Mouse (Mus musculus): ENCODE results near the gene Kcnt2. TPM values are rescaled to one million over a fixed set of nuclear protein-coding genes. Genes with fewer than 3 reads are reported as not detected.

The Kcnt2 gene
- polyA plus RNA-seq, 1 experiment from 2014 or later, result 0.07 TPM

GRCm38 (mm10) chr1:140373532-140373931 lies 127.6 kb downstream of the Kcnt2 start:
- no peak for DNase-seq (ENCODE audit: low spot score)

- no peak for DNase-seq (ENCODE audit: low spot score)
Measured at GRCm38 (mm10) chr1:140378791-140379190, 132.8 kb downstream of the Kcnt2 start.

- no peak for DNase-seq (ENCODE audit: low spot score)
Measured at GRCm38 (mm10) chr1:140379526-140379925, 133.6 kb downstream of the Kcnt2 start.

DNA sequence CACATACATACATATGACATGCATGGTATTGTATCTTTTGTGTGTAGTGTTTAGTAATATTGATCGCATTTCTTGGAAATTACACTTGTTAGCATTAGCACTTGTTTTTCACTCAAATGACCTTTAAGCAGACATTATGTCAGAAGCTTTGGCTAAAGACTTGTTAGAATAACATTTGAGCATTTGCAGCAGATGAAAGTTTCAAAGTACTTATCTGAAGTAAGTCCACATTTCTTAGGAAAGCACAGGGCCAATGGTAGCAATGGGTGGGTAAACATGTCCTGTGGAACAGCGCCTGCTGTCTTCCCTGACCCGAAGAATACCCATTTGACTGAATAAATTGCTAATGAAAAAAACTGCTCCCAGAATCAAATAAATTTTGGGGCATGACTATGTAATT lies 135.1 kb downstream of the Kcnt2 start:
- DNase-seq (ENCODE audit: low spot score), result no peak

DNA sequence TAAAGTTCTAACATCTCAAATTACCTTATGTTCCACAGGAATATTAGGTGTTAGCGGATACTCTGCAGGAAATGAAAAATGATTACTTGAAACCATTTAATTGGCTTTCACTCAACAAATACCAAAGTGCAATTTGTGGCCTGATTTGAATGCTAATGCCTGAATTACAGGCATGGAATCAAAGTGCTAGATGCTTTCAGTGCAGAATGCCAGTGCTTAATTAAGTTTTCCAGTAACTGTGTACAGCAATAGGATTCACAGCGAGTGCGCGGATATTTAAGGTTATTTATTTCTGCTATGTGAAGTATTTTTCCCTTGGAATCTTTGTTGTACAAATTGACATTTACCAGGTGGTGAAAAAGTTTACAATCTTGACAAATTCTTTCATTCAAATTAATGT lies 144.3 kb downstream of the Kcnt2 start:
- no peak for DNase-seq (ENCODE audit: low spot score)

GRCm38 (mm10) chr1:140397756-140398155 lies 151.8 kb downstream of the Kcnt2 start:
- DNase-seq (ENCODE audit: low spot score), result no peak

DNA sequence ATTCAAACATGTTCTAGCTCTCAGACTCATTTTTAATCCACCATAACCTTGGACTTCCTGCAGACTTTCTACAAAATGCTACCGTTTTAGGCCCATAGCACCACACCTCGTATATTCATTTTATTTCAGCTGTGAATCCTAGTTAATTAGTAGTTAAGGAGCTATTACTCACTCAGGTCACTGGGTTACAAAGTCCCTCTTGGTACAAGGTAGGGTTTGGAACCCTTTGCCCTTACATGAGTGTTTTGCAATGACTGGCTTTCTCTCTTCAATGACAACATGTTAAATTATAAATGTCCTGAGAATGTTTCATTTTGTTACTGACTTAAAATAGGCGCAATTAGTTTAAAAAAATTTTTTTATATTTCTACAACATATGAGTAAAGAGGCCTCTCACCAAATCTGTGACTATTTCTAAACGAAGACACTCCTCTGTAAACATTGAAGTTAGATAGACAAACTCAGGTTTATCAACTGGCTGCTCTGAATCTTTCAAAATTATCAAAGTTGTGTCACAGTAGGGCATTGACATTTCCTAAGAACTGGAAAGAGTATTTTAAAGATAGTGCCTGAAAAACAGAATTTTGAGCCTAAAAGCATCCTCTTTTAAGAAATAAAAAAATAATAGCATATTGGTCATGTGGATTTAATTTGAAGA lies 160.8 kb downstream of the Kcnt2 start:
- DNase-seq (ENCODE audit: low spot score), result no peak

GRCm38 (mm10) chr1:140415761-140416160 lies 169.8 kb downstream of the Kcnt2 start:
- DNase-seq (ENCODE audit: low spot score), result no peak

DNA sequence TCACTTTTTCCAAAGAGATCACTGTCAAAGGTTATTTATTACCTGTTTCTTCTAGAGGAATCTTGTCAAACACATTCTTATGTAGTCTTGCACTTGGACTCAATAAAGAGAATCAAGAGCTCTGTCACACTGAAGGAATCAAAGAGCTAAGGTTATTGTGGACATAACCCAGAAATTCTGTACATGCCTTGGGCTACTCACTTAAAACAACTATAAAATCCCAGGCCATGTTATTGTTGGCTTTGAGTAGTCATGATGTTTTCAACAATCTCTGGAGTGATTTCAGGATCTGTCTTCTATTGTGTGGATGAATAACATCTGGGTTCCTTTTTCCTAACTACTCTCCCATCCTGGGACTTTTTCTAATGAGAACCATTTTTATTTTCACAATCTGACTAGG lies 177.0 kb downstream of the Kcnt2 start:
- no peak for DNase-seq (ENCODE audit: low spot score)

DNA sequence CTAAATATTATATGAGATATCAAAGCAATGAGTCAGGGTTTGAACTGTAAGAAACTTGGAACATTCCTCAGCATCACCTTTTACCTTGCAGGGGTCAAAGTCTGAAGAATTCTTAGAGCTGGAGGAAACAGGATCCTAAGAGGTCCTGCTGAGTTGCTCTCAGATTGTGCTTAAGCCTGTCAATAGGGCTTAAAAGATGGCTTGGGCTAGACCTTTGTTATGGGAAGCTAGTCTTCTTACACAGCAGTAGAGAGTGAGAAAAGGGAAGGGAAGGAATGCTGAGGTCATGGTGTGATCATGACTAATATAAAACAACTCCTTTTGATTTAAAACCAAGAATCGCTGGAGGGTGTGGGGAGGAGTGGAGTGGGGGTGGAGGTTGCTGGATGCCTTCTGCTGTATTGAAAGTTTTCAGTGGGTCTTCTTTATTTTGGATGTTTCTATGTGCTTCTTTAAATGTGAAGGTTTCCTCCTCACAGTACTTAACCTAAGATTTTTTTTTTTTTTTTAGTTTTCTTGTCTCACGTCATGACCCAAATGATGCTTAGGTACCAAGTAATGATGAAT lies 183.4 kb downstream of the Kcnt2 start:
- no peak for DNase-seq (ENCODE audit: low spot score)

DNA sequence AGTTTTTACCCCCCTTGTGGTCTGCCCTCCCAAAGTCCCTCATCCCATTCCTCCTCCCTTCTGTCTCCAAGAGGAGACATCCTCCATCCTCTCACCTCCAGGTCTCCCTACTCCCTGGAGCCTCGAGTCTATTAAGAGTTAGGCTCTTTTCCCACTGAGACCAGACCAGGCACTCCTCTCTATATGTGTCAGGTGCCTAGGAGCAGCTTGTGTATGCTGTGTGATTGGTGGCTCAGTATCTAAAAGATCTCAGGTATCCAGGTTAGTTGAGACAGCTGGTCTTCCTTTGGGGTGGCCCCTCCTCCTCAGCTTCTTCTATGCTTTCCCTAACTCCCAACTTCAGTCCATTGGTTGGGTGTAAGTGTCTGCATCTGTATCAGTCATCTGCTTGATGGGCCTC lies 186.1 kb downstream of the Kcnt2 start:
- DNase-seq (ENCODE audit: low spot score), result no peak

DNA sequence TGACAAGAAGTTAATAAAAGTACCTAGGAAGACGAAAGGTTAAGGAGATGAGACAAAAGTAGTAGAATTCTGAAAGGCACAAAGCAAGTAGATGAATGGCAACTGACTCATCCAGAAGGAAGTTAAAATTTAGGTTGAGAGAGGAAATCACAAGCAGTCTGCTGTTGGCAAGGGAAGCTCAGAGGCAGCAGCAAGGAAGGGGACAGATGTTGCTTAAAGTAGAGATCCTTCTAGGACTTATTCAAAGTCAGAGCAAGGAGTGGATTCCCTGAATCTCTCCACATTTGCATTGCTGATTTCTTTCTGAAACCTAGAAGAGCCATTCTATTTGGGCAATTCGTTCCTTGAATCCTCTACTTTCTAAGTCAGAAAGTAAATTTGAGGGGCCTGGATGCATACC lies 188.8 kb downstream of the Kcnt2 start:
- no peak for DNase-seq (ENCODE audit: low spot score)

GRCm38 (mm10) chr1:140438176-140438575 lies 192.2 kb downstream of the Kcnt2 start:
- no peak for DNase-seq (ENCODE audit: low spot score)

- no peak for DNase-seq (ENCODE audit: low spot score)
Measured at GRCm38 (mm10) chr1:140443904-140444303, 197.9 kb downstream of the Kcnt2 start.

DNA sequence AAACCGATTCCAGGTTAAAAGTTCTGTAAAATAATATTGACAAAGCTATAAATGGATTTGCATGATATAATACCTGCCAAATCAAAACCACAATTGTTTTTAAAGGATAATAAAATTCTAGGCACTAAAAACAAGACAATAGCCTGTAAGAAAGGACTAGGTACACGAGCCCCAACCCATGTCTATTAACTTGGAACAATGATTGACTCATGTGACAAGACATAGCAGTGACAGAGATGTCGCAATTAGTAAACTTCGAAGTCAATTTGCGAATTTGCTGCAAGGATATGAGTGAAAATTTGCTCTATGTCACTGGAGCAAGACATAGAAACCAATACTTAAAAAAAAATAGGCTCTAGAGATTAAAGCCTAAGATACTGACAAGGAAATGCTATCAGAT lies 198.4 kb downstream of the Kcnt2 start:
- no peak for DNase-seq (ENCODE audit: low spot score)

- no peak for DNase-seq (ENCODE audit: low spot score)
Measured at GRCm38 (mm10) chr1:140451461-140451860, 205.5 kb downstream of the Kcnt2 start.

DNA sequence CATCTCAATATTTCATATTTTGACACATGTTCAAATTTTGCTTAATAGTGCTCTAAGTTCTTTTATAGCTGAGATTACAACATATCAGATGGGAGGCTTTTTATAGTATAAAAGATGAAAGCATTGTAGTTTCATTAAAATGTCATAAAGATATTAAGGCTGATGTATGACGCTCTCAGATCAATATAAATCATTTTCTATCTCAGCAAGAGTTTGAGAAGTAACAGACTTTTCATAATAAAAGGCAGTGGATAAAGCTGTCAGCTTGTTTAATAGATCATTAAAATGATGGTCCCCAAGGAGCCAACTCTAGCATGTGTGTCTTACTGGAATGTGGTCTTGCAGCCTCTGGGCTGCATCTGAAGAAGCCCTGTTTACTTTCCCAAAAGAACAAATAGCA lies 206.0 kb downstream of the Kcnt2 start:
- no peak for DNase-seq (ENCODE audit: low spot score)

DNA sequence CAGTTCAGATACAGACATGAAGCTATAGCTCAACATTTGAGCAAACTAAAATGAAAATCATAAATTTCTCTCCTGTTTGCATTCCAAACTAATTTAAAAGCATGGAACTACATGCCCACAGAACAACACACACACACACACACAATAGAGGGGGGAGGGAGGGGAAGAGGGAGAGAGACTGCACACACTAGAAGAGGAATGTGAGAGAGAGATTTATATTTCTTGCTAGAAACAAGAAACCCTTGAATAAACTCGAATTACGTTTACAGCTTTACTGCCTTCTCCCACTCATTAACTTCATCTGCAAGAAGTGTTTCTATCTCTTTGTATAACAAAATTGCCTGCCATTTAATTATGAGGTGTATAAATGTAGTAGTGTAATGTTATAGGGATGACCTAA lies 209.9 kb downstream of the Kcnt2 start:
- no peak for DNase-seq (ENCODE audit: low spot score)

GRCm38 (mm10) chr1:140456873-140457272 lies 210.9 kb downstream of the Kcnt2 start:
- no peak for DNase-seq (ENCODE audit: low spot score)

- DNase-seq (ENCODE audit: low spot score), result no peak
Measured at GRCm38 (mm10) chr1:140468315-140468714, 222.4 kb downstream of the Kcnt2 start.

DNA sequence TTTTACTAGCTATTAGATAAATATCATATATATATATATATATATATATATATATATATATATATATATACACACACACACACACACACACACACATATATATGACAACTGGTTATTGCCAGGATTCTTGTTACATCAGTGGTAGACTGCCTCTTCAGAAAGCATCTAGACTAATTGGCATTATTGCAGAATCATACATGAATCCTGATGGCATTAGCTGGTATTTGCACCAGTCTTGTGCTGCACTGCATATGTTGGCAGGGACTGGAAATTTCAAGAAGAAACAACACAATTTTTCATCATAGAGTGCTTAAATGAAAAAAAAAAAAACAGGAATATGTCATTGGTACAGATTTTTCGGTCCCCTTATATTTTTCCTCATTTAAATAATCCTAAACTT lies 223.6 kb downstream of the Kcnt2 start:
- DNase-seq (ENCODE audit: low spot score), result no peak

GRCm38 (mm10) chr1:140476921-140477320 lies 231.0 kb downstream of the Kcnt2 start:
- no peak for DNase-seq (ENCODE audit: low spot score)

DNA sequence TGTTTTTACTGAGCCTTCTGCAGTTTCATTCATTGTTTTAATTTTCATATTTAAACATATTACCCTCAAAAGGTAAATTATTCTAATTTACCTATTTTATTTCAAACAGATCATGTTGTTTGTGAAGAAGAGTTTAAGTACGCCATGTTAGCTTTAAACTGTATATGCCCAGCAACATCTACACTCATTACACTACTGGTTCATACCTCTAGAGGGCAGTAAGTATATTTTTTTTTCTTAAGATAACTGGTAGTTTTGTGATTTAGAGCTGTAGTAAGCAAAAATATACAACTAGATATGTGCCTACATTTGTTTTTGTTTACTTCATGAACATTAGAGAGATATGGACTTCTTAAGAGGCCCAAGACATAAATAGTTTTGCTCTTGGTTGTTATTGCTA lies 238.1 kb downstream of the Kcnt2 start:
- DNase-seq (ENCODE audit: low spot score), result no peak

DNA sequence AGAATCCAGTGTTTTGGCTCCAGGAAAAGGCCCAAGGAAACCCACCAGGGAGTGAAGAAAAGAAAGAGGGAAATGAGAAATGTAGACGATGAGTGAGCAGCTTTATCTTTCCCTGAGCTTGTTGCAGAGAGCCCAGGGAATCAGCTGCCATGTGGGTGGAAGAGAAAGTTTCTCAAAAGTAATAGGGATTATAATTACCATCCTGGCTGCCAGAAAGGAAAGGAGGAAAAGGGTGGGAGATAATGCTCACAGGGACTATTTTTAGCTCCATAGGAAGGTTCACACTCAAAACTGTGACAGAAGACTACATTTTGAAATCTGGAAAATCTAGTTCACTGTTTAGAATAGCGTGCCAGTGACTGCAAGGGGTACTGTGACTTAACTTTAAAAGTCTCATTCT lies 243.9 kb downstream of the Kcnt2 start:
- DNase-seq (ENCODE audit: low spot score), result no peak
